Mouse (Mus musculus) forebrain, embryonic 14.5 days (tissue): Measurements from ENCODE around the gene Vax1. TPM values are rescaled to one million over a fixed set of nuclear protein-coding genes. Genes with fewer than 3 reads are reported as not detected.

Experiments
- polyA plus RNA-seq: library from polyadenylated mRNA; unstranded; fragments of >200 nt; fragmentation: Nextera tagmentation; extraction: Ambion mirVana; gene quantifications from 2 replicates; pipeline ENCODE4 v1.2.1, GENCODE M21; 2014

The Vax1 gene
- polyA plus RNA-seq, 1 experiment from 2014 or later = 1.7 TPM

Other genes with a start within 250 kb of the Vax1 start
- gene Eno4, start 226.6 kb downstream of the Vax1 start, polyA plus RNA-seq = 1.1 and 1.6 TPM in 2 replicates
- gene Hspa12a, start 226.4 kb downstream of the Vax1 start, polyA plus RNA-seq = 21.8 and 33.0 TPM in 2 replicates
- 48.3 and 61.8 TPM in 2 replicates for gene Shtn1, start 94.0 kb downstream of the Vax1 start, polyA plus RNA-seq
- not detected in 2 replicates for gene Kcnk18, start 49.2 kb upstream of the Vax1 start, polyA plus RNA-seq
- gene Slc18a2, start 90.8 kb upstream of the Vax1 start, polyA plus RNA-seq = 25.8 and 28.0 TPM in 2 replicates
- 9.8 and 28.2 TPM in 2 replicates for gene Rps12-ps3, start 152.2 kb upstream of the Vax1 start, polyA plus RNA-seq
- 11.2 and 12.3 TPM in 2 replicates for gene Pdzd8, start 175.7 kb upstream of the Vax1 start, polyA plus RNA-seq